Comparison of ENCODE assay signal across 19 mouse cellular contexts in genomic region chr2:127530418-127530817, GRCm38 (mm10). TPM values are rescaled to one million over a fixed set of nuclear protein-coding genes. Genes with fewer than 3 reads are reported as not detected.
DNase-seq lines count a peak whose midpoint lies in the region; TF ChIP-seq lines count a peak whose summit lies in the region.
"Had no signal": no experiment of that assay in that cellular context is flagged by ENCODE, and none has a peak within 500 bp of the region (broad histone marks: within the 10 kb centered on the region; RNA-seq: fewer than 3 reads in every experiment).

No protein-coding gene starts in this region.

- H3K9me3 ChIP-seq in ES-E14 (ENCODE audit: control insufficient read depth, insufficient read depth, low read depth, low read length) = no peaks in the 10 kb centered on the region
- H3K9me3 ChIP-seq: embryonic facial prominence, embryonic 10.5 days; embryonic facial prominence, embryonic 12.5 days; forebrain, embryonic 13.5 days; forebrain, embryonic 15.5 days had no signal

- H3K4me1 ChIP-seq in ES-E14 (ENCODE audit: control insufficient read depth in 2 of 2, insufficient read depth in 2 of 2, low read length in 2 of 2, poor library complexity in 1 of 2) = peaks cover 0 to 8% of the 10 kb centered on the region in 2 experiments; a peak in 1 of 4 replicates
- H3K4me1 ChIP-seq: embryonic facial prominence, embryonic 12.5 days; forebrain, embryonic 15.5 days had no signal

- no peaks in the 10 kb centered on the region for H3K36me3 ChIP-seq in ES-E14 (ENCODE audit: control insufficient read depth, insufficient read depth, low read length, poor library complexity, severe bottlenecking)
- H3K36me3 ChIP-seq: embryonic facial prominence, embryonic 10.5 days; embryonic facial prominence, embryonic 12.5 days; forebrain, embryonic 15.5 days had no signal

- DNase-seq in ES-CJ7 (ENCODE audit: low read depth, low spot score) (peak; percentile 17), ES-E14 (ENCODE audit: low read depth, low spot score) (peak; percentile 29), ZHBTc4 (ENCODE audit: low read depth, low spot score) (peak; percentile 46)
- no peak for DNase-seq in gastrocnemius, adult 18-20 months (ENCODE audit: low spot score)
- no peak for DNase-seq in retina, postnatal 1 day
- DNase-seq: adrenal gland, adult 2 months; adrenal gland, postnatal 10 days; adrenal gland, postnatal 25 days; cerebellum, adult 11 months; cerebellum, adult 18-20 months; cerebellum, adult 8-10 months; cerebellum, adult 9-11 months; cerebellum, postnatal 14 days; forebrain, postnatal 0 days had no signal

- in situ Hi-C loops in ES-E14 (cut with MboI; ENCODE audit: low sequenced_read_pairs in 2 of 2, unreplicated experiment in 2 of 2) = no loop called here

- H3K27ac ChIP-seq in ES-E14 (ENCODE audit: insufficient read depth, low read depth, low read length, poor library complexity, severe bottlenecking) = no peak overlapping the region
- H3K27ac ChIP-seq: embryonic facial prominence, embryonic 10.5 days; embryonic facial prominence, embryonic 12.5 days; forebrain, embryonic 13.5 days; forebrain, embryonic 15.5 days had no signal

- H3K4me3 ChIP-seq in ES-E14 (ENCODE audit: insufficient read depth in 1 of 2, low read depth in 1 of 2, low read length in 2 of 2, poor library complexity in 1 of 2, severe bottlenecking in 1 of 2) = no peak overlapping the region
- H3K4me3 ChIP-seq: embryonic facial prominence, embryonic 10.5 days; embryonic facial prominence, embryonic 12.5 days; forebrain, embryonic 13.5 days; forebrain, embryonic 15.5 days had no signal

- H3K9ac ChIP-seq in ES-E14 (ENCODE audit: insufficient read depth, low read depth, low read length, poor library complexity, severe bottlenecking) = no peak overlapping the region
- H3K9ac ChIP-seq: embryonic facial prominence, embryonic 12.5 days; forebrain, embryonic 13.5 days; forebrain, embryonic 15.5 days; forebrain, postnatal 0 days had no signal

TF ChIP-seq in ES-E14, 5 proteins besides CTCF, POLR2A, EP300 and RAD21:
- TF ChIP-seq CHD2 (IDR thresholded peaks at IDR 0.05; ENCODE audit: low read depth, low read length) (no peak), MAFK (IDR thresholded peaks at IDR 0.05; ENCODE audit: insufficient read depth, low read depth, low read length) (no peak), HCFC1 (IDR thresholded peaks at IDR 0.05; ENCODE audit: borderline replicate concordance, insufficient read depth, low read length) (no peak), ZC3H11A (IDR thresholded peaks at IDR 0.05; ENCODE audit: borderline replicate concordance, low read depth, low read length) (no peak), ZNF384 (IDR thresholded peaks at IDR 0.05; ENCODE audit: low read depth, low read length) (no peak)

RNA-seq across cellular contexts. Expression of gene Kcnip3, which starts 8.5 kb away (rescaled TPM):
- 3.0 and 5.3 TPM in 2 replicates for total RNA-seq in ES-E14 (2012; rRNA removed)
- under 1 TPM; 0.21 to 0.43 TPM for total RNA-seq in gastrocnemius, adult 18-20 months (2021)
- total RNA-seq: MEL had no signal

RNA-seq across cellular contexts. Expression of gene Prom2, which starts 10.8 kb away (rescaled TPM):
- total RNA-seq in ES-E14 (2012; rRNA removed) = 0.45 and 1.0 TPM in 2 replicates
- not detected for total RNA-seq in gastrocnemius, adult 18-20 months (2021)
- total RNA-seq: forebrain, postnatal 0 days; MEL had no signal

RNA-seq across cellular contexts. Expression of gene Zfp661, which starts 56.5 kb away (rescaled TPM):
- total RNA-seq in ES-E14 (2012; rRNA removed) = 5.1 and 8.2 TPM in 2 replicates
- total RNA-seq in gastrocnemius, adult 18-20 months (2021) = 1 to 10 TPM; 2.0 to 3.0 TPM

RNA-seq across cellular contexts. Expression of gene Mrps5, which starts 56.6 kb away (rescaled TPM):
- total RNA-seq in ES-E14 (2012; rRNA removed) = 187 and 222 TPM in 2 replicates
- 10 to 100 TPM; 69.3 to 82.2 TPM for total RNA-seq in gastrocnemius, adult 18-20 months (2021)

Comparison
In these comparisons a context has a peak if more than half of its experiments do, and no peak if none do; other contexts are left out.
1. DNase-seq: peak in ES-CJ7 (single experiment), ES-E14 (single experiment) and ZHBTc4 (single experiment); none in gastrocnemius, adult 18-20 months (single experiment) and retina, postnatal 1 day (single experiment).